Mouse (Mus musculus): Measurements from ENCODE around the gene Guf1. TPM values are rescaled to one million over a fixed set of nuclear protein-coding genes. Genes with fewer than 3 reads are reported as not detected.

Guf1 gene
- total RNA-seq (2021): 10 to 100 TPM; 33.1 to 40.9 TPM
- long read RNA-seq, full-length matches to known transcripts: 19 of 36 reads
- long read RNA-seq, partial matches to known transcripts: 2 of 36 reads
- long read RNA-seq, other reads (novel, unspliced or antisense): 15 of 36 reads

DNA sequence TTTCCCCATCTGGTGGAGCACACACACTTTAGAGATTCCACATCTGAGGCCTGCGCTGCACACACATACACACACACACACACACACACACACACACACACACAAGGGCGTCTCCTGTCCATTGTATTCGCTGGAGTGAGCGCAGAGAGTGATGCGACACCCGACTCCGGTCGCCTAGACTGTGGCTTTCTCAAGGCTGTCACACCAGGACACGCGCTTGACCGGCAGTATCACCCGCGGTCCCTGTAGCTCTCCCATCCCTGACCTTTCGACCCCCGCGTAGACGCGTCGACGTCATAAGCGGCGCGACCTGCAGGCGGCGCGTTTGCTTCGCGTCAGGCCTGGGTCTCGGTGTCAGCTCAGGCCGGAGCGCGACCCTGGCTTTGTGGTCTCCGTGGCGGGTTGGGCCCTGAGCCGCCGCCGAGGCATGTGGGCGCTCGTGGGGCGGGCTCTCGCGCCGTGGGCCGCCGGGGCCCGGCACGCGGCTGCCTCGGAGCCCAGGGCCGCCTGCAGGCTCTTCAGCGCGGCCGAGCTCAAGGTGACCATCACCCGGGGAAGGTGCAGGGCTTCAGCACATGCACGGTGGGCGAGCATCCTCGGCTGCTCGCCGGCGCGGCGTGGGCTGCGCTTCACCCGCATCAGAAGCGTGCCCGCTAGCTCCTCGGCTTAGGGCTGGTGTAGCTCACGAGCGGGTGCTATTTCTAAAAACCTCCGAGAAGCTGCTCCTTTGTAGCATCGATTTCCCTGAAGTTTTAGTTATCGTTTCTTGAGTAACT, at the start of gene Guf1:
Guf1 (plus strand) TSS at position 296 of the 776 bp plus-strand sequence.
- DNase-seq (ENCODE audit: low spot score in 2 of 2): peak; percentile 98

DNA sequence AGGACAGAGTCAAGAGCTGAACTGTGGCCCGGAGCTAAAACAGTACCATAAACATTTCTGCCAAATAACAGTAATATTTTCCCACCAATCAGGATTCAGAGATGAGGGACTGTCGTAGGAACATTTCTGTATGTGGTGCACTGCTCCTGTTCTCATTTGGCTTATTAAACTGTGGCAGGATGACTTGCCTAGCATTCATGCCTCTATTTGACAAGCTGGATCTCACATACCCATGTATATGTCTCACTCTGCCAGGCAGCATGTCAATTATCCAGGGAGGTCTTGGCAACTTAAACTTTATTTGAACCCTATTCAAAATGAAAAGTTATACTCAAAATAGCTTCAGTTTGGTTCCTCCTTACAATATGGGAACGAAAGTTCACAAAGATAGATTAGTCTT, 49.7 kb upstream of the Guf1 start:
- DNase-seq (ENCODE audit: low spot score in 2 of 2): no peak

DNA sequence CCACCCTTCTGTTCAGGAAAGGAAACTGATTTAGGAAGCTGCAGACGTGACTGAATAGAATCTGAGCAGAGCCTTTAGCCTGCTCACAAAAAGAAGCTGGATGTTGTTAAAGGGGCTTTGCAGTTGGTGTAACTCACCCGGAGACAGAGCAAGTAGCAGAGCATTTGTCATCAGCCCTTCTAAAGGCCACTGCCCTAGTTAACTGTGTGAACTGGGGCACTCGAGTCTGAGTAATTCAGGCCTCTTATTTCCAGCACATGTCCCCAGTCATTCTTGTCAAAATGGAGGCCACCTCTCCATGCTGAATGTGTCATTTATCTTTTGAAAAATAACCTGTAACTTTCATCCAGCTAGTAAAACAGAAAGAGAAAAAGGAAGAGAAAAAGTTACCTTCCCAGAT, 45.1 kb upstream of the Guf1 start:
- no peak for DNase-seq (ENCODE audit: low spot score in 2 of 2)

DNA sequence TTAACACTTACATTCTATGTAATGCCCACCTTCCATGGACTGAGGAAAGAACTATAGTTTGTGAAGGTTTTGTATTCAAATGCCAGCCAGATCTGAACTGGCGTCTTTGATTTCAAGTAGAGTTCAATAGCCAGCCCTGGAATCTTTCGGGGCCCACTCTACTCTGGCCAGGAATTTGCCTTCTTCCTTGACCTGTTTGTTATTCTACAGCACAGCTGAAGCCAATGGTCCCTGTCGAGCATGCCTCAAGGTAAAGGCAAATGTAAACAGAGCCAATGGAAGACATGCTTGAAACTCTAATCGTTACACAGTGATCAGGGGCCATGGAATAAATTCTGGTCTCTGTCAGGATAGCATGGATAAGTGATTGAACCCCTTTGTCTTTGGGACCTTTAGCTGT, 44.5 kb upstream of the Guf1 start:
- no peak for DNase-seq (ENCODE audit: low spot score in 2 of 2)

DNA sequence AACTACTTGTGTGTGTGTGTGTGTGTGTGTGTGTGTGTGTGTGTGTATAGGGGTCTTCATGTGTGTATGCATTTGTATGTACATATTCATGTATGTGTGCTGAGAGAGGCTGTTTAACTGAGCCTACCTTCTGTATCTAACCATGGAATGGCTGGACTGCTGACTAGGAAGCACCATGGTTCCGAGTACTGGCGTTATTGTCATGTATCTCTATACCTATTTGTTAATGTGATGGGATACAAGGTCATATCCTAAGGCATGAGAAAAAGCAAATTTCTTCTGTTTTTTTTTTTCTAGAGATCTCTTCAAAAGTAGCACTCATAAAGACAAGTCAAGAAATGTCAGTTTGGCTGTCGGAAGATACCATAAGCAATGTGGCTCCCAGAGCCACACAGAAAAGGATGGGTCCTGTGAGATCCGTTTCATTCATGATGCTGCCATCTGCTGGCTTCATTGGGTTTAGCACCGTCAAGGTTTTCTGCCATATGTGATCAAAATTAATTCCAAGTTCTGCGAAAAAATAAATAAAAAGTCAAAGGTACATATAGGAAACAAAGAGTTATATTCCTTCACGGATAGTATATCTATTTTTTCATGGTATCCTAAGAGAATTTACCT, 36.0 kb upstream of the Guf1 start:
- peak; percentile 68 to 70 for DNase-seq (ENCODE audit: low spot score in 2 of 2)

DNA sequence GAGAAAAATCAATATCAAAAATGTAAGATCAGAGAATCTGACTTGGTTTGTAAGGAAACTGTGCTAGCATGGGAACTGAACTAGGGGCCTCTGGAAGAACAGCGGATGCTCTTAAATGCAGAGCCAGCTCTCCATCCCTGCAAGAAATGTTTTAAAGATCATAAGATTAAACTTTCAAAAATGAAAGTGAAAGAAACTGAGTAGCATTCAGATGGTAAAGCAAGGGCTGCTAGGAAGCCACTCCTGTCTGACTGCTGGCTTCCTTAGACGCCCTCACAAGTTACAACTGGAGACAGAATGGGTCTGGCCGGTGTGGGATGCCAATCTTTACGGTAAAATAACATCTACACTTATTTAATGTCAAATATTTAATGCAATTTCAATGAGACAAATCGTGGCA, 34.7 kb upstream of the Guf1 start:
- DNase-seq (ENCODE audit: low spot score in 2 of 2): no peak

DNA sequence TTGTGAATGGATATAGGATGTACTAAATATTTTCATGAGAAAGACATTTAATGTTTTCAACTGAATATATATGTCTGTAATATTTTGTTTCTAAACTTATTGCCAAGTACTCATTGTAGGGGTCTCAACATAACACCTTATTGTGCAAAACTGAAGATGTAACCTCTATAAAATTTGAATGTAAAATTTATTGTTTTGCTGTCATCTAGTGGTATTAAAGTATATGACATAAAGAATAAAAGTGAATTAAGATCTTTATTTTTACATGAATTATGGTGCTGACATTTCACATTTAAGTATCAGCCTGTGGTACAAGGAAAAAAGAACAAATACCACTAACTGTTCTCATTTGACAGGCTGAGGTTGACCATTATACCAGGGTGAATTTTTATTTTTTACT, 32.8 kb upstream of the Guf1 start:
- no peak for DNase-seq (ENCODE audit: low spot score in 2 of 2)

DNA sequence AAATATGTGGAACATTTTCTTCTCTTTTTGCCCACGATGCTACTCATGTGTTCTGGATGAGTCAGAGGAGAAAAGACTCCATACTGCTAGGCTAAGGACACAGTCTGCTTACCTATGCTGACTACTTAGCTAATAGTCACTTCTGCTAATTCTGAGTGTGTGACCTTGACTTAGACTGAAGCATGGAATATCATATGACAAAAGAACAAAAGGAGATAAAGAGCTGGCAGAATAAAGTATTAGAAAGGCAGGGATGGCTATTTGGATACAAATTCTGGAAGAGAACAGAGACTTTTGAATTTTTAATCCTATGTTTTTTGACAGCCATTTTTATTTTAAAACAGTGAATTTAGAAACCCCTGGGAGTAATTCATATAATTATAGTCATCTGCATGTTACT, 15.0 kb upstream of the Guf1 start:
- DNase-seq (ENCODE audit: low spot score in 2 of 2): no peak

DNA sequence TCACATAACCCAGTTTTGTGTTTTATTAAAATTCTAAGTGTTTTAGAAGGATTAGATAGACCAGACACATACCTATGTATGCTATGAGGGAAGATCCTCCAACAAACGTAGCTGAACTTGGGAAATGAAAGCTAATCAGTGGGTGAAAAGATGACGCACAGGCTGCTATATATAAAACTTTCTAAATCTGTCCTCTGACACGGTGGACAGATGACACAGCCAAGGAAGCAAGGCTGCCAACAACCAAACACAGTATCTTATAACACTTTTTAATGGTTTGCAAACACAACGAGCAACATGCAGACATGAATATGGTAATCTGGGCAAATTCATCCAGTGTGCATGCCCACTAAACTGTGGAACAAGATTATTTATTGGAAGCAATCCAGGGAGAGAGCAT, 14.2 kb upstream of the Guf1 start, which contains the start of gene Yipf7:
Yipf7 (minus strand) TSS at position 160 of the 400 bp plus-strand sequence.
- DNase-seq (ENCODE audit: low spot score in 2 of 2): no peak

DNA sequence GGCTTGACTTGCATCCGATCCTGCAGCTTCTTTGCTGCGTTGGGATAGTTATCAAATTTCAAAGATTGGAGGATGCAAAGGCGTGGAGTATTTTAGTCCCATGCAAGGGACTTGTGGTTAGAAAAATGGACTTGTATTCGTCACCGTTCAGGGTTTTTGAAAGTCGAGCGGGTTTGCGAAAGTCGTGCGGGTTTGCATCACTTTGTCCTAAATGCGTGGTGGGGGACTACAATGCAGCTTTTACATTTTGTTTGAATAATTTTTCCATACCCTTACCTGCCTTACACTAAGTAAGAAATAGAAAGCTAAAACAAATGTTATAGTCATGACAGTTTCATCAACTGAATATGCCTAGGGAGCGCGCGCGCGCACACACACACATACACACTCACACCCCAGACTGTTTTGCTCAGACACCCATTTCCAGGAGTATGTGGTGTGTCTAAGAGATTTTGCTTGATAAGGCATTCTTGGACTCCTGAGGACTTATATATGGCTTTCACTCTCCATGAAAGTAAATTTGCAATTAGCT, 747 bp downstream of the Guf1 start:
- peak in 1 of 2 experiments; percentile 7 for DNase-seq (ENCODE audit: low spot score in 2 of 2)

DNA sequence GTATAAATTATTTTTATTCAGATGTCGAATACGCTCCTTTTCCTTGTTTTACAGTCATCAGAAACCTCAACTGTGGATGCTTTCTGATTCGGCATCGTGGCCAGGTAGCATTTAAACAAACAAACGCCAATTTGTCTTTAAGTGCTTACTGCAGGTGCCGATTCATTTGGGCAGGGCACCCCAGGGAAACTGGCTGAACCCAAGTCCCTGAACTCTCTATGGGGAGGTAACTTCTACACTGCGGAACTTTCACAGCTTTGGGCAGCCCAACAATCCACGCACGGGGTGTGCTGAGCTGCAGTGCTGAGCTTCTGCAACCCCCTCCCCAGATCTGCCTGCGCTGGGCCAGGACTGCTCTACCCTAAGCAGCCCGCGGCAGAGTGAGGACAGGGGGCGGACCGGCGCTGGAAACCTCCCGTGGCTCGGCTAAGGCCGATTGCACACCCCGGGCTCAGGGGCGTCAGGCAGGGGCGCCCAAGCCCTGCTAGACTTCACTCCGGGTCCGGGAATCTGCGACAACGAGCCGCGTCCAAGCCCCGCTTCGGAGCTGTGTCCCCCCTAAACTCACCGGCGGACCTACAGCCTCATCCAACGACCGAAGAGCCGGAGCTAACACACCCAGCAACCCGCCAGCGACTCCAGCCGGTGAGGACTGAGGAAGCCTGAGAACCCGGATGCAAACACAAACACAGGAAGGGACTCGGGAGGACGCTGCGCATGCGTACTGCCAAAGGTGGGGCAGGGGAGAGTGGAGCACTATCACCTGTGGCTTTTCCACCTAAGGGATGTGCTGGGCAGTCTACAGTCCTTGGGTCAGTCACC, 35.1 kb downstream of the Guf1 start, which contains the start of gene Gnpda2:
Gnpda2 (minus strand) TSS at position 701 of the 822 bp plus-strand sequence.
- DNase-seq (ENCODE audit: low spot score in 2 of 2): peak; percentile 83 to 87

DNA sequence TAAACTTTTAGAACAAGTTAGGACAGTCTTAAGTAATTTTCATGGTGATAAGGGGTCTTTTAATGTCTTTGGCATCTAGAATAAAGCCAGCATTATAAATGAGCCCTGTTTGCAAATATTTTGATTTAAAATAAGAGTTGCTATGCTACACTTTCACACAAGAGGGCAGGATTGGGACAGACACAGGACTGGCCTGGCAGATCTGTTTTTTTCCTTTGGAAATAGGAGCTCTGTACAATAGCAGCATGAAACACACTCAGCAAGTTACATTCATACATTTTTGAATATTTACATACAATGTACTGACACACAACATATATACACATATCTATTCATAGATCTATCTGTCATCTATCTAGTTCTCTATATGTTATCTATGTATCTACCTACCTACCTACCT, 44.3 kb downstream of the Guf1 start:
- DNase-seq (ENCODE audit: low spot score in 2 of 2): no peak

DNA sequence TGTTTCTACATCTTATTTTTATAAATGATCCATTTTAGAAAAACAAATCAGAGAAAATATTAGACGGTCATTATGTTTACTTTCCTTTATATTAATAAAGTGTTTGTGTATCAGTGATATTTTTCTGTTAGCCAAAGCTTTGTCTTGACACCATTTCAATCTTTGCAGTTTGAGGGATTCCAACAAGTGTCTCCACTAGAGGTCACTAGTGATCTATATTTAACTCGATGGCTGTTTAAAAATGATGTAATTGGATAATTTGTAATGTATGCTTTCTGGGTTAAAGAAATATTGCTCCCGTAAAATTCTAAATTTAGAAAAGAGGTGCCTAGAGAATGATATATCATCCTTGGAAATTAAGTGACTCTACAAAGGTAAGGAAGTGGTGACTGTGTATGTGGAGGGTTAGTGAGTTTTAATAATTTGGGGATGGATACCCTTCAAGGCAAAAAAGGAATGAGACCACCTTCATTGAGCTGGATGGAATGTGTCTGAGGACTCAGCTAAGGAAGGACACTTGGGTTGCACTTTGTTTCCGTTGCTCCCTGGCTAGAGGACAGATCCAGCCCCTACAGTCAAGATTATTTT, 56.6 kb downstream of the Guf1 start:
- DNase-seq (ENCODE audit: low spot score in 2 of 2): no peak

DNA sequence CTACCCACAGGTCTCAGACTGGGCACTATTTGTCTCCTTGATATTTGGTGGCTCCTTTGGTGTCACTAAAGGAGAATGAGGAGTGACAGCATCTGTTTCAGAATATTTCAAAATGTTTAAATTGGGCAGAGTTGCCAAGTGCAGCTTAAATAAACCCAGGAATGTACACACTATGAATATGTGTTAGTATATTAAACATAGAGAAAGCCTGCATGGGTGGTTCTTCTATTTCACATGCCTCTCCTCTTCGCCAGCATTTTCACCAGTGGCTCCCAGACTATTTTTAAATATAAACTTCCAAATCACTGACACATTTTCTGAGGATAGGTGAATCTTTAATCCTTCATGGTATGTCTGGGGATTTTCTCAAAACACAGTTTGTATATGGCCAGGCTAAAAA, 64.2 kb downstream of the Guf1 start:
- no peak for DNase-seq (ENCODE audit: low spot score in 2 of 2)

Other genes with a start within 250 kb of the Guf1 start
- gene Kctd8, start 215.2 kb upstream of the Guf1 start, total RNA-seq (2021): 1 to 10 TPM; 7.0 to 7.5 TPM
- gene Yipf7, start 14.3 kb upstream of the Guf1 start, total RNA-seq (2021): not detected
- 10 to 100 TPM; 14.5 to 16.1 TPM for gene Gnpda2, start 35.4 kb downstream of the Guf1 start, total RNA-seq (2021)

Measured in layer of hippocampus, postnatal 10 days (tissue).